Mouse (Mus musculus): ENCODE data around the gene Dnajc4. TPM values are rescaled to one million over a fixed set of nuclear protein-coding genes. Genes with fewer than 3 reads are reported as not detected.

Gene Dnajc4
- polyA plus RNA-seq, 1 experiment from 2014 or later = 22.5 TPM

DNA sequence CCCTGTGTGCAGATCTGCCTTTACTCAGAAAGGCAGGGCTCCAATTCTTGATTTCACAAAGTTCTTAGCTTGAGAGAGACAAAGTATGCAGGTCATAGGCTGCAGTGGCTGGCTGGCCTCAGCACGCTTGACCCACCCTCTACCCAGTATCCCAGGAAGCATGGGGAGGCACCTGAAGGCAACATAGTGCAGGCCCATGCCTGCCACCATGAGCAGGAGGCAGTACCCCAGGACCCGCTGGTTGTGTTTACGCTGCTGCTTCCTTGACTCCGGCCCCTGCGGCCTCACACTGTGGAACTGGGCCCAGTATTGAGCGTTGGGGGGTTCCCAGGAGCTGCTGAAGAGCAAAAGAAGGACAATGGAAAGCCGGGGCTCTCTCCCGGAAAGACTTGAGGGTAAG is 3.1 kb downstream of the Dnajc4 start:
- no peak overlapping the region for H3K27ac ChIP-seq (ENCODE audit: low read depth, low read length)
- no peaks in the 10 kb centered on the region for H3K27me3 ChIP-seq (ENCODE audit: control insufficient read depth, insufficient read depth, low read length)
- 80% methylated on average over 8 of the region's 8 CpGs for WGBS
- no peaks in the 10 kb centered on the region for H3K36me3 ChIP-seq (ENCODE audit: control insufficient read depth, insufficient read depth, low read length)
- ATAC-seq (ENCODE audit: low FRiP score) = no peak
- H3K4me2 ChIP-seq (replicated peaks; ENCODE audit: low read depth, low read length) = no peak overlapping the region
- DNase-seq (ENCODE audit: low spot score) = no peak
- H3K4me3 ChIP-seq (ENCODE audit: low read depth, low read length) = no peak overlapping the region
- peaks cover 7% of the 10 kb centered on the region for H3K4me1 ChIP-seq (replicated peaks; ENCODE audit: control insufficient read depth, insufficient read depth, low read length)
- H3K9ac ChIP-seq (ENCODE audit: low read depth, low read length) = no peak overlapping the region
- H3K9me3 ChIP-seq (ENCODE audit: control insufficient read depth, low read length) = no peaks in the 10 kb centered on the region

DNA sequence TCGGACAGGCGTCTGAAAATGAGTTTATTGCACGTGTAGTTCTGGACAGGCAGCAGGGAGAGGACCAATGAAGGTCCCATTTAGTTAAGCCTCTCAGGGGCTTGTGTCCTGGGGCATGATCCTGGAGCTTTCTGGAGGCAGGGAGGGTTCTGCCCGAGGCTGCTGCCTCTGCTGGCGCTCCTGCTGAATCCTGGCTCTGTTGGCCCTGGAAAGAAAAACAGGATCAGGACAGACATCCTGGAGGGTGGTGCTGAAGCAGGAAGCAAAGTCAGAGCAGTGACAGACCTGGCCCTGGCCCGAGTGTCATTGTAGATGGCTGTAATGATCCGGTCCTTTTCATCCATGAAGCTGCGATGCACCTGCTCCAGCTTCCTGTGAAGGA is 4.5 kb downstream of the Dnajc4 start:
- peaks cover 4% of the 10 kb centered on the region for H3K4me1 ChIP-seq (replicated peaks; ENCODE audit: control insufficient read depth, insufficient read depth, low read length)
- no peaks in the 10 kb centered on the region for H3K9me3 ChIP-seq (ENCODE audit: control insufficient read depth, low read length)
- H3K9ac ChIP-seq (ENCODE audit: low read depth, low read length) = peak overlapping the region; percentile 89
- peak overlapping the region; percentile 77 for H3K4me3 ChIP-seq (ENCODE audit: low read depth, low read length)
- under 1% methylated on average over 8 of the region's 8 CpGs for WGBS
- DNase-seq (ENCODE audit: low spot score) (no peak), ATAC-seq (ENCODE audit: low FRiP score) (no peak)
- peak overlapping the region; percentile 99 for H3K4me2 ChIP-seq (replicated peaks; ENCODE audit: low read depth, low read length)
- H3K27me3 ChIP-seq (ENCODE audit: control insufficient read depth, insufficient read depth, low read length) = no peaks in the 10 kb centered on the region
- no peaks in the 10 kb centered on the region for H3K36me3 ChIP-seq (ENCODE audit: control insufficient read depth, insufficient read depth, low read length)
- H3K27ac ChIP-seq (ENCODE audit: low read depth, low read length) = peak overlapping the region; percentile 67

DNA sequence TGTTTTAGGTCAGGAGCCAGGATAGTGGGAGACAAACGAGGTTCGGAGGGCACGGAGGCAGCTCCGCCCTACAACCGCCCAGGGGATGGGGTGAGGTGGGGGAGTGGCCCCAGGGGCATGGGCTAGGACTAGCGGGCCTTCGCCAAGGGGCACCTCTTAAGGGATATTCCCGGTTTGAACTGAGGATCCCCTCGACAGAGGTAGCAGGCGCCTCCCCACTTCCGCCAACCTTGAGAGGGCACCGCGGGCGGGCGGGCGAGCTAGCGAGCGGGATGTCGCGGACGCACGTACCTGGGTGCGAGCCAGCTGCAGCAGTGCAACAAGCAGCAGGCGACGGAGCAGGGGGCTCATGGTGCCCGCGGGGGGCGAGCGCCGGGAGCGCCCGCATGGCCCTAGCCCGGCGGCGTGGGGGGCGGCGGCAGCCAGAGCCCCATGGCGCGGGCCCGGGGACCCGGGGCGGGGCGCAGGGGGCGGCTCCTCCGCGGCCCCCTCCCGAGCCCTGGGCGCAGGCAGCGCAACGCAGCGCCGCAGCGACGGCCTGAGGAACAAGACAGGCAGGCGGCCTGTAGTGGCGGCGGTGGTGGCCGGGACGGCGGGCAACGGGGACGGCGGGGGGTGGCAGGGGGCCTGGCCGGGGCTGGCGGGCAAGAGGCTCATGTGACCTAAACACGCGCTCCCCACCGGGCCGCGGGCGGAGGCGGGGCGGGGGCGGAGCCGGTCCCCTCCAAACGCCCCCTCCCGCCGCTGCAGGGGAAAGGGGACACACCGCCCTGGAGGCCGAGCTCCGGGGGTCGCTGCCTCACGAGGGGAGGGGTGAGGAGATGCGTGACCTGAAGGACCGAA is 5.1 kb downstream of the Dnajc4 start, which contains the start of gene Vegfb:
TSS of gene Vegfb (minus strand) at position 591 of the 843 bp plus-strand sequence.
- H3K4me1 ChIP-seq (replicated peaks; ENCODE audit: control insufficient read depth, insufficient read depth, low read length) = peaks cover 3% of the 10 kb centered on the region
- WGBS = under 1% methylated on average over 66 of the region's 85 CpGs

DNA sequence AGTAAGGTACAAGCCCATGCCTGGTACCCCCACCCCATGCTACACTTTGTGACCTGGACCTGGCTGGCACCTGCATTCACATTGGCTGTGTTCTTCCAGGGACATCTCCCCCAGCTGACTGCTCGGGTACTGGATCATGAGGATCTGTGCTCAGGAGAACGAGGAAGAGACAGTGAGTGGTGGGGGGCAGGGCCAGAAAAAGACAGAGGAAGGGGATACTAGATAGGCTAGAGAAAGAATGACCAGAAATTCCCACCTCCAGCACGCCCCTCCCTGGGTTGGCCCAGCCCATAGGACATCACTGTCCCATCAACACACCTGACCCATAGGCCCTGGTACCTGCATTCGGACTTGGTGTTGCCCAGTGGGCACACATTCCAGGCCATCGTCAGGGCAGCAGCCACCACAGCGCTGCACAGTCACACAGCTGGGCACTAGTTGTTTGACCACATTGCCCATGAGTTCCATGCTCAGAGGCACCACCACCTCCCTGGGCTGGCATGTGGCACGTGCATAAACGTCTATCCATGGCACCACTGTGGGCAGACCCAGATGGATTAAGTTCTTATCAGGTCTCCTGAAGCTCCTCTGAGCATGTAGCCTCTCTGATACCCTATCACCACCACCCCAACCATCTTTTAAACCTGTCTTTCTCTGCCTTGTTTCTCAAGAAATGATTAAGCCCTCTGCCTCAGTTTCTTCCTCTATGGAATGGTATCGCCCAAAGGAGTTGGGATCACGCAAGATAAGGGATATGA is 6.2 kb downstream of the Dnajc4 start:
- Histone ChIP-seq H3K36me3 (ENCODE audit: control insufficient read depth, insufficient read depth, low read length) (no peaks in the 10 kb centered on the region), H3K27me3 (ENCODE audit: control insufficient read depth, insufficient read depth, low read length) (no peaks in the 10 kb centered on the region), H3K4me3 (ENCODE audit: low read depth, low read length) (peak overlapping the region; percentile 77), H3K9ac (ENCODE audit: low read depth, low read length) (no peak overlapping the region), H3K9me3 (ENCODE audit: control insufficient read depth, low read length) (no peaks in the 10 kb centered on the region), H3K4me1 (replicated peaks; ENCODE audit: control insufficient read depth, insufficient read depth, low read length) (peaks cover 3% of the 10 kb centered on the region), H3K27ac (ENCODE audit: low read depth, low read length) (no peak overlapping the region), H3K4me2 (replicated peaks; ENCODE audit: low read depth, low read length) (peak overlapping the region; percentile 99)
- WGBS = 84% methylated on average over 10 of the region's 10 CpGs
- ATAC-seq (ENCODE audit: low FRiP score) (no peak), DNase-seq (ENCODE audit: low spot score) (no peak)

More for the DNA sequence above, 5.1 kb downstream of the Dnajc4 start, which contains the start of gene Vegfb:
- H3K27me3 ChIP-seq (ENCODE audit: control insufficient read depth, insufficient read depth, low read length) = no peaks in the 10 kb centered on the region
- ATAC-seq (ENCODE audit: low FRiP score) = peak; percentile 65
- no peaks in the 10 kb centered on the region for H3K36me3 ChIP-seq (ENCODE audit: control insufficient read depth, insufficient read depth, low read length)
- H3K4me3 ChIP-seq (ENCODE audit: low read depth, low read length) = peak within 1 kb of the TSS; percentile 77
- H3K9me3 ChIP-seq (ENCODE audit: control insufficient read depth, low read length) = no peaks in the 10 kb centered on the region
- peak within 1 kb of the TSS; percentile 99 for H3K4me2 ChIP-seq (replicated peaks; ENCODE audit: low read depth, low read length)
- peak; percentile 65 for DNase-seq (ENCODE audit: low spot score)
- peak within 1 kb of the TSS; percentile 67 for H3K27ac ChIP-seq (ENCODE audit: low read depth, low read length)
- H3K9ac ChIP-seq (ENCODE audit: low read depth, low read length) = peak within 1 kb of the TSS; percentile 89

DNA sequence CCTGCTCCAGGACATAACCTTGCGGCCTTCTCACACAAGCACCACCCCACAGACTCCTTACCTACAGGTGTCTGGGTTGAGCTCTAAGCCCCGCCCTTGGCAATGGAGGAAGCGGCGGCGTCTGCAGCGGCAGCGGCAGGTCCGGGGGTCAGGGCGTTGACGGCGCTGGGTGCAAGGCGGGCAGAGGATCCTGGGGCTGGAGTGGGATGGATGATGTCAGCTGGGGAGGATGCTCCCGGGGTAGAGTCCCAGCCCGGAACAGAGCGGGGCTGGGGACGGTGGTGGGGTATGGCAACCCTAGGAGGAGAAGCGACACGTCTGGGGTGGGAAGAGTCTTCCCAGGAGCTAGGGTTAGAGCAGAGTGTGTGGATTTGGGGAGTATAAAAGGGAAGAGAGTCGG is 7.1 kb downstream of the Dnajc4 start:
- no peak overlapping the region for H3K27ac ChIP-seq (ENCODE audit: low read depth, low read length)
- 80% methylated on average over 19 of the region's 19 CpGs for WGBS
- no peaks in the 10 kb centered on the region for H3K27me3 ChIP-seq (ENCODE audit: control insufficient read depth, insufficient read depth, low read length)
- H3K4me3 ChIP-seq (ENCODE audit: low read depth, low read length) = no peak overlapping the region
- H3K36me3 ChIP-seq (ENCODE audit: control insufficient read depth, insufficient read depth, low read length) = no peaks in the 10 kb centered on the region
- peaks cover 7% of the 10 kb centered on the region for H3K4me1 ChIP-seq (replicated peaks; ENCODE audit: control insufficient read depth, insufficient read depth, low read length)
- H3K9ac ChIP-seq (ENCODE audit: low read depth, low read length) = no peak overlapping the region
- H3K9me3 ChIP-seq (ENCODE audit: control insufficient read depth, low read length) = no peaks in the 10 kb centered on the region
- ATAC-seq (ENCODE audit: low FRiP score) (no peak), DNase-seq (ENCODE audit: low spot score) (no peak)
- H3K4me2 ChIP-seq (replicated peaks; ENCODE audit: low read depth, low read length) = no peak overlapping the region

DNA sequence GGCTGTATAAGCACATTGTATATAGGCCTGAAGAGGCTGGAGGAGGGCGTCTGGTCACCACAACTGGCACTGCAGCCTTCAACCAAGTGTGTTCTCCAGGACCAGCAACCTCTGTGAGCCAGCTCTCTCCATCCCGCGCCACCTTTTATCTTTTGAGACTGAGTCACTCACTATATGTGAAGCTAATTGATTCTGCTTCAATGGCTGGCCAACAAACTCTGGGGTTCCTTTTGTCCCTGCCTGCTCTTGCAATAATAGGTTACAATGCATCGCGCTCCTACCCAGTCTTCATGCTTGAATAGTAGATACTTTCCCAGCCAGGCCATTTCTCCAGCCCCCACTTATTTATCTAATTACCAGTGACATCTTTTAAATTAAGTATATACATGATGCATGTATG is 8.8 kb downstream of the Dnajc4 start:
- Histone ChIP-seq H3K27me3 (ENCODE audit: control insufficient read depth, insufficient read depth, low read length) (no peaks in the 10 kb centered on the region), H3K36me3 (ENCODE audit: control insufficient read depth, insufficient read depth, low read length) (no peaks in the 10 kb centered on the region), H3K9me3 (ENCODE audit: control insufficient read depth, low read length) (no peaks in the 10 kb centered on the region), H3K4me2 (replicated peaks; ENCODE audit: low read depth, low read length) (no peak overlapping the region), H3K4me1 (replicated peaks; ENCODE audit: control insufficient read depth, insufficient read depth, low read length) (peaks cover 7% of the 10 kb centered on the region), H3K27ac (ENCODE audit: low read depth, low read length) (no peak overlapping the region), H3K4me3 (ENCODE audit: low read depth, low read length) (no peak overlapping the region), H3K9ac (ENCODE audit: low read depth, low read length) (no peak overlapping the region)
- DNase-seq (ENCODE audit: low spot score) = no peak
- WGBS = 46% methylated on average over 5 of the region's 5 CpGs
- ATAC-seq (ENCODE audit: low FRiP score) = no peak

DNA sequence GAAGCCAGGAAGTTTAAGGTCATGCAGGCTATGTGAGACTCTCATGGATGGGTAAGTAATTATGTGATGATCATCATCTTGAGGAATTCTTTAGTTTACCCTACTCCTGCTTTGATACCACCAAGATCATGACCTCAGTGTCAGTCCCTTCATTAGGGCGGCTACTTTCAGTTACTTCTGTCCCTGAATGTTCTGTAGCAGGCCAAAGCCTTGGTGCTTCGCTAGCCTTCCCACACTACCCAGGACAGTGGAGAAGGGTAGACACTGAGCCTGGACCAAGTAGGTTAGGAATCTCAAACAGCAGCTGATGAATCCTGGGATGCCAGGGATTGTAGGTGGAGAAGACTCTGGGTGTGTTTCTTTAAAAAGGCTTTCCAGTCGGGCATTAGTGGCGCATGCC is 10.9 kb downstream of the Dnajc4 start:
- DNase-seq (ENCODE audit: low spot score) = no peak
- H3K9ac ChIP-seq (ENCODE audit: low read depth, low read length) = no peak overlapping the region
- ATAC-seq (ENCODE audit: low FRiP score) = no peak
- 91% methylated on average over 4 of the region's 4 CpGs for WGBS
- no peaks in the 10 kb centered on the region for H3K9me3 ChIP-seq (ENCODE audit: control insufficient read depth, low read length)
- H3K27ac ChIP-seq (ENCODE audit: low read depth, low read length) = no peak overlapping the region
- H3K4me2 ChIP-seq (replicated peaks; ENCODE audit: low read depth, low read length) = no peak overlapping the region
- peak overlapping the region; percentile 63; the same call in 1 of the 2 replicates for H3K4me3 ChIP-seq (ENCODE audit: low read depth, low read length)
- no peaks in the 10 kb centered on the region for H3K27me3 ChIP-seq (ENCODE audit: control insufficient read depth, insufficient read depth, low read length)
- H3K36me3 ChIP-seq (ENCODE audit: control insufficient read depth, insufficient read depth, low read length) = peaks cover 7% of the 10 kb centered on the region; the same call in 1 of the 2 replicates
- H3K4me1 ChIP-seq (replicated peaks; ENCODE audit: control insufficient read depth, insufficient read depth, low read length) = peaks cover 11% of the 10 kb centered on the region

DNA sequence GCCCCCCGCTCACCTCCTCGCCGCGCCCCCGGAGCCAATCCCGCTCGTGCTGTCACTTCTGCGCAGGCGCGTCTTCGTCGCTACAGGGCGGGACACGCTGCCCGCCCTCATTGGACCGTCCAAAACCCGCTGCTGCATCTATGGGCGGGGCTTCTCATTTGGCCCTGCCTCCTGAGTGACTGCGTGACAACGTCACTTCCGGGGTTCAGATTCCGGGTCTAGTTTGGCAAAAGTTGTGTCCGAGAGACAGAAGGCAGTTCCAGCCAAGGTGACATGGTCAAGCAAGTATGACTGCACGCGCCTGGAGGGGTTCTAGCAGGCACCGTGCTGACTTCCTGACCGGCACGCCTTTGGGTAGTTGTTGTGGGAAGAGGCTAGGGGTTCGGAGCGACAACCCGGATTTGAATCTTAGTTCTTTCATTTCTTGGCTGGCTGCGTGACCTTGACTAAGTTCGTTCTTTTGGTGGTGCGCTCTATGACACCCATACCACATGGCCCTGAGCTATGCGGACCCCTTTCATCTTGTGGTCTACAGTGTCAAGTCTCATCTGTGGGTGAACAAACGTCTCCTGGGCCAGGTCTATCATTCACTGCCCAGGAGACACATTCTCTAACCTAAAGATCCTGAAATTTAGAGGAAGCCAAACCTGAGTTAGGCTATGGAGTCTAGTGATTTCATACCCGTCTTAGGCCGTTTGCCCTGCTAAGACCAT is 11.8 kb downstream of the Dnajc4 start, which contains the start of gene Fkbp2:
TSS of gene Fkbp2 (minus strand) at position 121 of the 713 bp plus-strand sequence.
- H3K27ac ChIP-seq (ENCODE audit: low read depth, low read length) = peak within 1 kb of the TSS; percentile 93
- peak within 1 kb of the TSS; percentile 63 for H3K4me3 ChIP-seq (ENCODE audit: low read depth, low read length)
- H3K4me1 ChIP-seq (replicated peaks; ENCODE audit: control insufficient read depth, insufficient read depth, low read length) = peaks cover 11% of the 10 kb centered on the region
- peak within 1 kb of the TSS; percentile 79 for H3K4me2 ChIP-seq (replicated peaks; ENCODE audit: low read depth, low read length)
- peaks cover 7% of the 10 kb centered on the region; the same call in 1 of the 2 replicates for H3K36me3 ChIP-seq (ENCODE audit: control insufficient read depth, insufficient read depth, low read length)
- H3K27me3 ChIP-seq (ENCODE audit: control insufficient read depth, insufficient read depth, low read length) = no peaks in the 10 kb centered on the region
- DNase-seq (ENCODE audit: low spot score) = peak; percentile 98
- H3K9ac ChIP-seq (ENCODE audit: low read depth, low read length) = peak within 1 kb of the TSS; percentile 78
- peak; percentile 90 for ATAC-seq (ENCODE audit: low FRiP score)
- H3K9me3 ChIP-seq (ENCODE audit: control insufficient read depth, low read length) = no peaks in the 10 kb centered on the region
- WGBS = 2% methylated on average over 38 of the region's 38 CpGs

Data from hindbrain, embryonic 11.5 days (tissue).